Mouse (Mus musculus) liver, embryonic 13.5 days (tissue): Measurements from ENCODE around the gene Tbc1d1. TPM values are rescaled to one million over a fixed set of nuclear protein-coding genes. Genes with fewer than 3 reads are reported as not detected.

Source experiments
- ATAC-seq: fragments of 200-750 bp; cut with Nextera tagmentation; 2 replicates; pipeline ENCODE4 v1.8.0; 2017; ENCODE audit warnings: low read depth, mild to moderate bottlenecking, moderate number of reproducible peaks, moderate library complexity
- DNase-seq: peaks from one replicate; pipeline ENCODE4 v3.0.0; 2022
- H3K27ac ChIP-seq: fragments of 300-500 bp; sonication (generic); 2 replicates; pipeline ENCODE4 v1.5.1; 2015; ENCODE audit warnings: moderate library complexity, mild to moderate bottlenecking, inconsistent platforms
- H3K27me3 ChIP-seq: fragments of 300-500 bp; sonication (generic); 2 replicates; pipeline ENCODE4 v1.6.1; 2015; ENCODE audit warnings: mild to moderate bottlenecking, inconsistent platforms
- H3K36me3 ChIP-seq: fragments of 300-500 bp; sonication (generic); 2 replicates; pipeline ENCODE4 v1.6.1; 2015; ENCODE audit warnings: mild to moderate bottlenecking, inconsistent platforms
- H3K4me1 ChIP-seq: fragments of 300-500 bp; sonication (generic); replicated peaks from 2 replicates; pipeline ENCODE4 v1.6.1; 2015; ENCODE audit warnings: inconsistent platforms
- H3K4me2 ChIP-seq: fragments of 300-500 bp; sonication (generic); 2 replicates; pipeline ENCODE4 v1.6.1; 2015; ENCODE audit warnings: inconsistent platforms, mild to moderate bottlenecking, moderate library complexity
- H3K4me3 ChIP-seq: fragments of 300-500 bp; sonication (generic); replicated peaks from 2 replicates; pipeline ENCODE4 v1.5.1; 2015; ENCODE audit warnings: mild to moderate bottlenecking, inconsistent platforms
- H3K9ac ChIP-seq: fragments of 300-500 bp; sonication (generic); 2 replicates; pipeline ENCODE4 v1.6.1; 2015; ENCODE audit warnings: mild to moderate bottlenecking, inconsistent platforms
- H3K9me3 ChIP-seq: fragments of 300-500 bp; sonication (generic); replicated peaks from 2 replicates; pipeline ENCODE4 v1.6.1; 2016; ENCODE audit warnings: inconsistent platforms
- WGBS: fragments of 180-500 bp; shearing (Covaris S2); methylation state at CpG from one replicate; pipeline ENCODE4 v1.1.7; 2015; ENCODE audit not compliant: insufficient replicate concordance; 5-methylcytosine and 5-hydroxymethylcytosine counted together
- microRNA-seq: library from miRNA; unstranded; fragments of <30 nt; microRNA quantifications from one replicate; pipeline ENCODE4, GENCODE M21; 2016
- polyA plus RNA-seq: library from polyadenylated mRNA; unstranded; fragments of >200 nt; fragmentation: Nextera tagmentation; extraction: Ambion mirVana; gene quantifications from 2 replicates; pipeline ENCODE4 v1.2.1, GENCODE M21; 2015

The Tbc1d1 gene
- polyA plus RNA-seq, 1 experiment from 2014 or later: 7.0 TPM

- 61% methylated on average over 8 of the region's 8 CpGs for WGBS
- ATAC-seq: no peak
- H3K4me1 ChIP-seq: peaks cover 11% of the 10 kb centered on the region
Measured at GRCm38 (mm10) chr5:64392426-64393020, 236.4 kb downstream of the Tbc1d1 start.

GRCm38 (mm10) chr5:64393530-64393929, 237.4 kb downstream of the Tbc1d1 start:
- Histone ChIP-seq H3K36me3 (no peaks in the 10 kb centered on the region), H3K27ac (no peak overlapping the region), H3K9me3 (no peaks in the 10 kb centered on the region), H3K27me3 (0 out of 2 replicates have a peak, but pooled peaks cover 10% of the 10 kb centered on the region), H3K4me1 (peaks cover 7% of the 10 kb centered on the region), H3K4me2 (no peak overlapping the region), H3K4me3 (no peak overlapping the region), H3K9ac (no peak overlapping the region)
- 57% methylated on average over 4 of the region's 4 CpGs for WGBS
- no peak for DNase-seq
- ATAC-seq: no peak

More at GRCm38 (mm10) chr5:64392426-64393020, 236.4 kb downstream of the Tbc1d1 start:
- Histone ChIP-seq H3K4me2 (no peak overlapping the region), H3K36me3 (no peaks in the 10 kb centered on the region), H3K4me3 (no peak overlapping the region), H3K9me3 (no peaks in the 10 kb centered on the region), H3K9ac (no peak overlapping the region), H3K27ac (no peak overlapping the region), H3K27me3 (0 out of 2 replicates have a peak, but pooled peaks cover 10% of the 10 kb centered on the region)
- no peak for DNase-seq

DNA sequence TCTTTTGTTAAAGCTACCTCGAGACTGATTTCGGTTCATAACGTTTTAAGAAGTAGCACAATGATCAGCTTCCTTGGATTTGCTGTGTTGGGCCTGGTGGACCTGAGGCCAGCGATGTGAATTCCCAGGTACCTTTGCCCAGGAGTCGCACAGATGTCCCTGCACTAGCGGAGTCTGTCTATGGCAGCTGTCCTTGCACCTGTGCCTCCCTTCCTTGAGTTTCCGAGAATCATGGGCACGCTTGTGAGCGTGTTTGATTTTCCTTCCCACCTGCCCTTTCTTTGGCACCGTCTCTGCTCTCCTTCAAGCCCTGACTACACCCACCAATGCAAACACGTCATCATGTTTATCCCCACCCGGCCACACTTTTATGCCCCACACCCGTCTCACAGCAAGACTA, 242.1 kb downstream of the Tbc1d1 start:
- Histone ChIP-seq H3K27me3 (no peaks in the 10 kb centered on the region), H3K4me2 (no peak overlapping the region), H3K9me3 (no peaks in the 10 kb centered on the region), H3K36me3 (no peaks in the 10 kb centered on the region), H3K27ac (no peak overlapping the region), H3K4me1 (peaks cover 9% of the 10 kb centered on the region), H3K4me3 (no peak overlapping the region), H3K9ac (no peak overlapping the region)
- no peak for DNase-seq
- 73% methylated on average over 13 of the region's 13 CpGs for WGBS
- ATAC-seq: no peak

DNA sequence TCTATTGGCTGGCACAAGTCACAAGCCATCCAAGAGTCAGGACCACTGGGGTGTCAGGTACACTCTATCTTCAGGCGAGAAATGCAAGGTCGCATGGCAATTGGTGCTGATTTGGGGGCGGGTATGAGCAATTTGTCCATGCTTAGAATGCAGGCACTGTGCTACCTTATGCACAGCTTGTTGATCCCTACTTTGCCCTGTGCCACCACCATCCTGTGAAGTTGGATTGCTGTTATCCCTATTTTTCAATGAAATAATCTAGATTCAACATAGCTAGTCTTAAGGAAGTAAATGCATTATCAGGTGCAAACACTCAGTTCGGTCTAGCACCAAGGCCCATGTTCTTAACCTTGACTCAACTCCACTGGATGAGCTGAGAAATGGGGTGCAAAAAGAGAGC, 244.6 kb downstream of the Tbc1d1 start:
- H3K9me3 ChIP-seq: no peaks in the 10 kb centered on the region
- H3K36me3 ChIP-seq: no peaks in the 10 kb centered on the region
- ATAC-seq: no peak
- WGBS: 70% methylated on average over 4 of the region's 4 CpGs
- no peak overlapping the region for H3K4me2 ChIP-seq
- no peak for DNase-seq
- no peak overlapping the region for H3K27ac ChIP-seq
- no peaks in the 10 kb centered on the region for H3K27me3 ChIP-seq
- H3K4me3 ChIP-seq: no peak overlapping the region
- no peak overlapping the region for H3K9ac ChIP-seq
- H3K4me1 ChIP-seq: peaks cover 14% of the 10 kb centered on the region

Small RNA genes lying within 50 kb of the gene (microRNA-seq; reads per million reads assigned to microRNA genes)
- not detected for gene Gm22395

Other genes starting within 250 kb of the Tbc1d1 start
- 7.0 and 9.1 TPM in 2 replicates for gene Rell1, start 187.4 kb upstream of the Tbc1d1 start, polyA plus RNA-seq
- 25.4 and 31.1 TPM in 2 replicates for gene Pgm2, start 63.4 kb upstream of the Tbc1d1 start, polyA plus RNA-seq